Mouse (Mus musculus) lung, adult 2 months (tissue): ENCODE results near the gene Gabbr1.

ENCODE experiments used
- CTCF ChIP-seq: fragments of 200-500 bp; IDR thresholded peaks from 2 replicates; pipeline ENCODE4 v1.5.1; 2011; ENCODE audit warnings: mild to moderate bottlenecking, low read length, control low read depth; ENCODE audit not compliant: insufficient read depth
- POLR2A ChIP-seq: fragments of 200-500 bp; IDR thresholded peaks from 2 replicates; pipeline ENCODE4 v1.6.1; 2011; ENCODE audit warnings: low read depth, mild to moderate bottlenecking, control low read depth, low read length, borderline replicate concordance; ENCODE audit errors: extremely low read depth

GRCm38 (mm10) chr17:36998477-36998876 is 47.3 kb upstream of the Gabbr1 start:
- TF ChIP-seq POLR2A (no peak), CTCF (no peak)
